Mouse (Mus musculus): ENCODE results near the gene Tktl1.
"Not testable (repeated sequence)": the region's sequence is repeated elsewhere in the genome, so short reads cannot be mapped to it uniquely, and the experiment has no call there.

The Tktl1 gene

DNA sequence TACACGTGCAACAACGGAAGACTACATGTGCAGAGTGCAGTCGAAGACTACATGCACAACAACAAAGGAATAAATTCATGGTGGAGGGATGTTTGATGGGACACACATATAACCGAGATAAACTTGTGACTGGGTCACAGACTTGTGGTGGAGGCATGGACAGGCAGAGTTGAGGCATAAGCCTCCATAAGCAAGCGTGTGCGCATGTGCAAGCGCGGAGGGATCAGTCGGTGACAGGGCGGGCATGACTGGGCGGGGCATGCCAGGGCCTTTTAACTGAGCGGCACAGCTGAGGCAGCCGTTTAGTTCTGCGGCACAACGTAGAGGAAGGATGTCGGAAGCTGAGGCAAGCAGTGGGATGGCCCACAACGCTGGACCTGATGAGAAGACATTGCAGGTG is at the start of gene Tktl1:
Gene Tktl1 (plus strand): TSS at position 301 of the 400 bp plus-strand sequence.
- no peak for DNase-seq

DNA sequence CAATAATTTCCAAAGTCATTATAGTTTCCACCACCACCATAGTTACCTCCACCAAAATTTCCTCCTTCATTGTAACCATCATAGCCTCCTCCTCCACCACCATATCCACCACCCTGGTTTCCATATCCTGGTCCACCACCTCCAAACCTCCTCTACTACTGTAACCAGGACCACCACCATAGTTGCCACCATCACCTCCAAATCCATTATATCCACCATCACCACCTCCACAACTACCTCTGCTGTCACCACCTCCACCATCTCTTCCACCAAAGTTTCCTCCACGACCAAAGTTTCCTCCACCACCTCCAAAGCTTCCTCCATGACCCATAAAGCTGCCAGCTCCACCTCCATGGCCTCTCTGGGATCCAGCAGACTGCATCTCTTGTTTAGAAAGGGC is 41.8 kb upstream of the Tktl1 start, which contains the start of gene Mecp2:
Gene Mecp2 (minus strand): TSS at position 101 of the 400 bp plus-strand sequence.
- not testable (repeated sequence) for DNase-seq

GRCm38 (mm10) chrX:74167738-74168137 is 9.3 kb upstream of the Tktl1 start, which contains the start of gene Tex28:
TSS of gene Tex28 (minus strand) at chrX:74167838.
- DNase-seq = no peak

DNA sequence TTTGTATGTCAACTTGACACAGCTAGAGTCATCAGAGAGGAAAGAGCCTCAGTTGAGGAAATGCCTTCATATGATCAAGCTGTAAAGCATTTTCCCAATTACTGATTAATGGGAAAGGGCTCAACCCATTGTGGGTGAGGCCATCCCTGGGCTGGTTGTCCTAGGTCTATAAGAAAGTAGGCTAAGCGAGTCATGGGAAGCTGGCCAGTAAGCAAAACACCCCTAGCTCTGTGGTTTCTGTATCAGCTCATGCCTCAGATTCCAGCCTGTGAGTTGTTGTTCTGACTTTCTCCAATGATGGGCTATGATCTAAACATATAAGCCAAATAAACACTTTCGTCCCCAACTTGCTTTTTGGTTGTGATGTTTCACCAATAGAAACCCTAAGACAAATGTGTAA is 26.5 kb downstream of the Tktl1 start:
- DNase-seq = no peak

- DNase-seq = no peak
Observed at GRCm38 (mm10) chrX:74218496-74218895, 41.4 kb downstream of the Tktl1 start.

DNA sequence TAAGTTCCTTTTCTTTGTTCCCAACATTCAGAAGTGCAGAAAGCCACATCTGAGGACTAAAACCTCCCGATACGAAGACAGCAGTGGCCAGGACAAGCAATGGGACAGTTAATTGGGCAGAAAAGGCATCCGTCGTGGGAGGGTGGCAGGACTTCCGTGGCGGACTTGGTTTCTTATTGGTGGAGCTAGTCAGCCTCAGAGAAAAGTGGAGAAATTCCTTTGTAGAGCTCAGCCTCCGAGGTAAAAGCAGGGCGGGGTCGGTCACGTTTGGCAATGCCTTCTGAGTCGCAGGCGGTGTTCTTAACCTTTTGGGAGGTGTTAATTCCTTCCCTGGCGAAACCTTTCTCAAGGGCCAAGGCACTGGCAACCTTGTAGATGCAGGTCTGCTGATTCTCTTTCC is 42.4 kb downstream of the Tktl1 start:
- DNase-seq = no peak

DNA sequence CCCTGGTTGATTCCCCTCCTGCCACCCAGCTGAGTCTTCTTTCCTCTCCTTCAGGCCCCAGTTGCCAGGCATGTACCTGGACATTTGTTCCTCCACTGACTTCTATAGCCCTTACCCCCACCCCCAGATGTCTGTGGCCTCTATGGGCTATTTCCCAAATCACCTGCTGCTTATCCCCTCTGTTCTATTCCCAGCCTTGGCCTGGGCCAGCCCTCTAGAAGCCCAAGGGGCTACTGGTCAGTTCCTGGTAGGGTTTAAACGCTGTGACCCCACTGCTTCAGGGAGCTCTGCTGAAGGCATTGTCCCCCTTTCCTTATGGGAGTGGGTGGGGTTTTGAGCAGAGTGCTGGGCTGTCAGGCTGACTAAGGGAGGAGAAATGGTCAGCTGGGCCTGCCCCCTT is 43.0 kb downstream of the Tktl1 start:
- not testable (repeated sequence) for DNase-seq

GRCm38 (mm10) chrX:74230038-74230437 is 53.0 kb downstream of the Tktl1 start:
- DNase-seq = no peak

DNA sequence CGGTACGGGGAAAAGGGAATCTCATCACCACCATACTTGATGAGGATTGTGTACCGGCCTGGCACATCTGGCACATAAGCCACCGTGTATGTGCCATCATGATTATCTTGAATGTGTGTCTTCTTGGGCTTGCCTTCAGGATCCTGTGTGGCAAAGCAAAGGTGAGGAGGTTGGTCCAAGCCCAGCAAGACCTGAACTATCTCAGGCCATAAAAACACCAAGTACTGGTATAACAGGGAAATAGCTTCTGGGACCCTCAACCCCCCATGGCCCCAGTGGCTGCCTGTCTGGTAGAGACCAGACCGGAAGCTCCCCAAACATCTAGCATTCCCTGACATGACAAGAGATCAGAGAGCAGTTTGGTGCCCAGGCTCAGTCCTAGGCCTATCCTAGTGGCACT is 56.1 kb downstream of the Tktl1 start:
- no peak for DNase-seq

GRCm38 (mm10) chrX:74240332-74240731 is 63.3 kb downstream of the Tktl1 start:
- DNase-seq = no peak

DNA sequence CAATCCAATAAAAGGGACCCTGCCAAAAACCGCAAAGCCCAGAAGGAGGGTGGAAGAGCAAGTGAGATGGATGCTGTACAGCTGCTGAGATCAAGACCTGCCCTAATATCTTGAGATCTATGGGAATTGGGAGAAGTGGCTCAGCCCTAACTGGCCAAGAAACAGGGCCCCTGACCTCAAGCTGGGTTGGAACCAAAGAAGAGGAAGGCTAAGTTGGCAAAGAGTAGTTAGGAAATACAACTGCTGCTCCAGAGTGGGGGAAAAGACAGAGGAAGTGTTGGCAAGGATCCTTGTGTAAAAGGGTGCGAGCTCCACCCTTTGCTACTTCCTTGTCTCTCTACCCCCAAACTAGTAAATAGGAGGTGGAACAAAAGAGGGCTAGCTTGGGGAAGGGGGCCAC is 66.3 kb downstream of the Tktl1 start:
- no peak for DNase-seq

GRCm38 (mm10) chrX:74243807-74244206 is 66.7 kb downstream of the Tktl1 start:
- DNase-seq = no peak

- no peak for DNase-seq
Observed at GRCm38 (mm10) chrX:74244614-74245083, 67.6 kb downstream of the Tktl1 start.

GRCm38 (mm10) chrX:74245107-74245506 is 68.0 kb downstream of the Tktl1 start:
- DNase-seq = no peak

GRCm38 (mm10) chrX:74245687-74246086 is 68.6 kb downstream of the Tktl1 start:
- peak; percentile 66 for DNase-seq

GRCm38 (mm10) chrX:74246213-74246681 is 69.2 kb downstream of the Tktl1 start:
- peak; percentile 78 for DNase-seq

DNA sequence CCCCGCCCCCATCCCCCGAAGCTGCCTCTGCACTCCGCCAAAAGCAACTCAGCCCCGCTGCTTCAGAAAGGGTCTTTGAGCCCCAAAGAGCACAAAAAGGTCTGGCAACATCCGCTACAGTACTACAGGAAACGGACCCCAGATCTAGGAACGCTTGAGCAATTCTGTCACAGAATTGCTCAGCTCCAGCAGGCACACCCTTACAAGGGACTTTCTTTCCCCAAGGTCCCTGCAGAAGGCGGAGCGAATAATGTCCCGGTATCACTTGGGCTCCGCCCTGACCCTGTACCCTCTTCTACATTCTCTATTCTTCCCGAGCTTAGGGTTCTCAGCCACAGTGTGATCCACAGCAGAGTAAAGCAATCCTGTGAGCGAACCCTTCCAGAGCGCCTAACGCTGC is 69.6 kb downstream of the Tktl1 start:
- peak; percentile 28 for DNase-seq

DNA sequence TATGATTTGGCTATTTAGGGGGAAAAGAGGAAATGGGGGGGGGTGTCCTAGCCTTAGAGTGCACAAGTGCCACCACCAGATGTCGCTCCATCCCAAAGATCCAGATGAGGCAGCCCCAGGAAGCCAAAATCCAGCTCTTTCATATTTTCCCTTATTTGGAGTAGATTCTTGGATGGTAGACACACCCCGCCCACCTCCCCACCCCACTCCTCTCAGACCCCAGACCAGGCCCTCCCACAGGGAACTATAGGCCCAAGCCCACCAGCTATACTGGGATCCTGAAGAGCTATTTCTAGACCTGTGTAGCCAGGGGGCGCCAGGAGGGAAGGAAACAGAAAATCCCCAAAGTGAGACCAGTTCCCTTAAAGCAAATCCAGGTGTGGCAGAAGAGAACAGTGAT is 71.6 kb downstream of the Tktl1 start:
- DNase-seq = peak; percentile 50

- DNase-seq = peak; percentile 67
Observed at GRCm38 (mm10) chrX:74249615-74250014, 72.6 kb downstream of the Tktl1 start, which contains the start of gene Flna. TSS of gene Flna (minus strand) at chrX:74249820.

DNA sequence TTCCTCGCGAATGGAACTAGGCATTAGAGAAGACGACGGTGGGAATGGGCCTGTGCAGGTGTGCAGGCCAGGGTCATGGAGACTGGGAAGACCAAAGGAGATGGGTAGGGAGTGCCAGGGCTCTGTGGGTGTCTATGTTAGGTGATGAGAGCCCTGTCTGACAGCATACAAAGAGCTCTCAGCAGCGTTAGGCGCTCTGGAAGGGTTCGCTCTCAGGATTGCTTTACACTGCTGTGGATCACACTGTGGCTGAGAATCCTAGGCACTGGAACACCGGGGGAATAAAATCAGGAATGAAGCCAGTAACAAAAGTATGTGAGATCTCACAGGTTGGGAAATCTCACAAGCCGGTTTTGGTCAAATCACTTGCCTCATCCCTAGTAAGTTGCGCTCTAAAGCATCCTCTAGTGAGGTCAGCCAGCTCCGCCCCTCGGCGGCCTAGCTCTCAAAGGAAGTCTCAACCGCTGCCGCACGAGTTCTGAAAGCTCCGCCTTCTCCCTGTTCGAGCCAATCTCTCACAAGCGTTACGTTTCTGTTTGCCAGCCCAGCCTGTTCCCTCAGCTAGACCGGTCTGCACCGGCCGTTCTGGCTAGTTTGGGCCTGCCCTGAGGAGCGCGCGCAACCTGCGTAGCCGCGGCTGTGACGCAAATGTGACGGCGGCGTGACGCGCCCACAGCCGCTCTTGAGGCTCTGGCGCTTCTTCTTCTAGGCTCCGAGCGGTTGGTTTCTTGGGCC is 77.3 kb downstream of the Tktl1 start, which contains the start of gene Emd:
Gene Emd (plus strand): TSS at position 535 of the 735 bp plus-strand sequence.
- DNase-seq = peak; percentile 82

DNA sequence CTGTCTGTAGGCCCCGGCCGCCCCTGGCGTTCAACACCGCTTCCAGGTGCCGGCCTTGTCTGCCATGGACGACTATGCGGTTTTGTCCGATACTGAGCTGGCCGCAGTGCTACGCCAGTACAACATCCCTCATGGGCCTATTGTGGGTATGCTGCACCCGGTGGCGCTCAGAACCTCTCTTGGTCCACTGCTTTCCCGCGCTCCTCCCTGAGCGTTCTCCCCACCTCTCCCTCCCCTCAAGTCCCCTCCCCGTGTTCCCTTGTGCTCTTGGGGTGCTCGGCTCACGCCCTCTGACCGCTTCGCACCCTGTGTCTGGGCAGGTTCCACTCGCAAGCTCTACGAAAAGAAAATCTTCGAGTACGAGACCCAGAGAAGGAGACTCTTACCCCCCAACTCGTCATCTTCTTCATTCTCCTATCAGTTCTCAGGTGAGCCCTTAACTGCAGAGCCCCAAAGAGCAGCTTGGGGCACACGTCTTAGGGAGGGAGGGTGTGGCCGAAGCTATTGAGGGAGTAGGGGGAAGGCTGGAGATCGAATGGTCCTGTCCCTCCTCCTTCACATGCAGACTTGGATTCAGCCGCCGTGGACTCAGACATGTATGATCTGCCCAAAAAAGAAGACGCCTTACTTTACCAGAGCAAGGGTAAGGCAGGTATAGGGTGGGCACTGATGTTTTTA is 78.0 kb downstream of the Tktl1 start:
- DNase-seq = no peak

DNA sequence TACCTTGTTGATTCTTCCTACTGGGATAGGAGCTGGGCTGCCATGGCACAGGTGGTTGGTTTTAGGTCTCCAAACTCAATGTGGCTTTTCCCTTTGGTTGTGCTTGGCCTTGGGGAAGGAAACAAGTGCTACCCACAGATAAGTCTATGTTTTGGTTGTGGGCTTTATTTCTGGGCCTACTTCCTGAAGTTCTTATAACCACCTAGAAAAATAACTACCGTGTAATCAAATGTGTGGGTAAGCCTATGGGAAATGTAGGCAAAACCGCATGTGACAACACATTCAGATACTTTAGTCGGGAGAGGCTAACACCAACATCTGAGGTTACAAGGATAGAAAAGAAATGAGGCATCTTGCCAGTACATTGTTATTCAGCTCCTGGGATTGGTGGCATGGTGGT is 80.7 kb downstream of the Tktl1 start:
- DNase-seq = no peak

Measured in cerebellum, adult 8-10 months (tissue).